Mouse (Mus musculus): ENCODE measurements at regions not wholly inside any gene's neighbourhood (a gene's known extent, or its start where the extent isn't known, plus 50 kb on each side); places are given as distances from the start of the nearest gene placed in this dataset.
A peak's percentile ranks its signal among the peaks of the same experiment; 100 is the strongest.
"Not testable (repeated sequence)": the region's sequence is repeated elsewhere in the genome, so short reads cannot be mapped to it uniquely, and the experiment has no call there.

GRCm38 (mm10) chrX:65778656-65779370 lies 525.2 kb downstream of the 4930447F04Rik start:
- not testable (repeated sequence) for DNase-seq (ENCODE audit: low read depth)

- DNase-seq (ENCODE audit: low read depth): no peak
- TF ChIP-seq CTCF (IDR thresholded peaks at IDR 0.05; ENCODE audit: borderline replicate concordance, extremely low read depth, insufficient read depth, insufficient read length) (no peak), POLR2A (IDR thresholded peaks at IDR 0.05; ENCODE audit: borderline replicate concordance, extremely low read depth, insufficient read depth, insufficient read length, poor library complexity, severe bottlenecking) (no peak)
These were observed 534.2 kb downstream of the 4930447F04Rik start for GRCm38 (mm10) chrX:65769861-65770260.

DNA sequence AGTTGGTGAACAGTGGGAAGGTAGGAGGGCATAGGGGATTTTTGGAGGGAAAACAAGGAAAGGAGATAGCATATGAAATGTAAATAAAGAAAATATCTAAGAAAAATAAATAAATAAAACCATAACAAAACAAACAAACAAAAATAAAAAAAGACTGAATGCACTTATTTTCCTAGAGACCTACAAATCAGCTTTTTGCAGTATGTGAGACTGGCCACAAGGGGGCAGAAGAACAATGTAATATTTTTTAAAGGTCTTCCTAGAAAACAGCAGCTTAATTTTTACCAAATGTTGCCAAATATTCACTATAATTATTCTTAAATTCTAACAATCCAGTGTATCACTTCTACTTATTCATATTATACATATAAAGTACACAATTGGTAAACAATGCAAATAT lies 569.4 kb downstream of the 4930447F04Rik start:
- TF ChIP-seq CTCF (IDR thresholded peaks at IDR 0.05; ENCODE audit: borderline replicate concordance, extremely low read depth, insufficient read depth, insufficient read length): 0 out of 2 replicates have a peak, but pooled peaks have one; percentile 22
- no peak for TF ChIP-seq POLR2A (IDR thresholded peaks at IDR 0.05; ENCODE audit: borderline replicate concordance, extremely low read depth, insufficient read depth, insufficient read length, poor library complexity, severe bottlenecking)
- DNase-seq (ENCODE audit: low read depth): peak; percentile 68

DNA sequence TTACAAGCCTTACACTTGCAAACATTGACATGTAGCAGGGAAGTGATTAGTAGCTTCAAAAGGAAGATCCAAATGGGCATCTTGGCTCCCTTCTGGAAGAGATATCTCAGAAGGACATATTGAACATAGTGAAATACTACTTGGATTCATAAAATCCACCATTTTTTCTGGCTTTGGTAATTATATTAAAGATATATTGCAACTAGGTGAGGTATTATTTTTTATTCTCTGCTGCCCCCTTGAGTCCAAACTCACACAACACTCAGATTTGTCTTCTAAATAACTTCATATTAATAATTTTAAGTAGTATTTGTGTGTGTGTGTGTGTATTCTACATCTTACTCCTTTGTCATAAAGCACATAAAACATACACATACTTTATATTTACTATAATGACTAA lies 588.5 kb downstream of the 4930447F04Rik start:
- peak; percentile 37 for DNase-seq (ENCODE audit: low read depth)
- TF ChIP-seq CTCF (IDR thresholded peaks at IDR 0.05; ENCODE audit: borderline replicate concordance, extremely low read depth, insufficient read depth, insufficient read length): no peak
- TF ChIP-seq POLR2A (IDR thresholded peaks at IDR 0.05; ENCODE audit: borderline replicate concordance, extremely low read depth, insufficient read depth, insufficient read length, poor library complexity, severe bottlenecking): no peak

All from brain, embryonic 14.5 days (tissue).